Mouse (Mus musculus): Measurements from ENCODE around the gene Tnfrsf18.

- 0 out of 2 replicates have a peak, but pooled peaks have one; percentile 16 for TF ChIP-seq CTCF (IDR thresholded peaks at IDR 0.05; ENCODE audit: low read depth, low read length)
- TF ChIP-seq POLR2A (IDR thresholded peaks at IDR 0.05; ENCODE audit: extremely low read depth, insufficient read depth, low read length), result no peak
Observed at GRCm38 (mm10) chr4:156077499-156078301, 51.7 kb downstream of the Tnfrsf18 start.

Data from liver, adult 2 months (tissue).